Comparison of ENCODE assay signal across 16 mouse cellular contexts in genomic region chr7:70952318-70952959, GRCm38 (mm10).
DNase-seq lines count a peak whose midpoint lies in the region; ATAC-seq and TF ChIP-seq lines count a peak whose summit lies in the region.
"Had no signal": no experiment of that assay in that cellular context is flagged by ENCODE, and none has a peak within 500 bp of the region (broad histone marks: within the 10 kb centered on the region; RNA-seq: fewer than 3 reads in every experiment).

No protein-coding gene starts in this region.

- peak; percentile 33 for DNase-seq in forebrain, embryonic 14.5 days (ENCODE audit: low spot score)
- DNase-seq in forebrain, embryonic 11.5 days (ENCODE audit: low spot score) = no peak
- peak; percentile 15 for DNase-seq in kidney, adult 2 months
- no peak for DNase-seq in neural tube, embryonic 10.5 days (ENCODE audit: extremely low spot score, low spot score)
- peak; percentile 6 for DNase-seq in gonadal fat pad, adult 2 months (ENCODE audit: low read depth)
- no peak for DNase-seq in right cerebral cortex, adult 2 months (ENCODE audit: low spot score in 2 of 2)
- DNase-seq: cerebellum, adult 18-20 months; thymus, postnatal 14 days had no signal

- H3K4me3 ChIP-seq in forebrain, embryonic 14.5 days (ENCODE audit: low read depth, low read length) = no peak overlapping the region
- H3K4me3 ChIP-seq in forebrain, embryonic 11.5 days (ENCODE audit: low read depth, low read length) = no peak overlapping the region
- no peak overlapping the region for H3K4me3 ChIP-seq in kidney, adult 2 months (ENCODE audit: insufficient read depth, low read depth, low read length)
- no peak overlapping the region for H3K4me3 ChIP-seq in kidney, embryonic 16.5 days (ENCODE audit: low read length)
- H3K4me3 ChIP-seq in neural tube, embryonic 13.5 days = no peak overlapping the region
- H3K4me3 ChIP-seq: heart, embryonic 10.5 days; liver, embryonic 12.5 days; stomach, embryonic 15.5 days had no signal

- H3K27ac ChIP-seq in forebrain, embryonic 14.5 days (ENCODE audit: low read depth, low read length) = no peak overlapping the region
- H3K27ac ChIP-seq in forebrain, embryonic 11.5 days (ENCODE audit: low read depth, low read length) = no peak overlapping the region
- no peak overlapping the region for H3K27ac ChIP-seq in kidney, adult 2 months (ENCODE audit: insufficient read depth, low read depth, low read length)
- no peak overlapping the region for H3K27ac ChIP-seq in kidney, embryonic 16.5 days (ENCODE audit: low read length)
- no peak overlapping the region for H3K27ac ChIP-seq in neural tube, embryonic 13.5 days (replicated peaks)
- H3K27ac ChIP-seq: heart, embryonic 10.5 days; kidney, postnatal 0 days; liver, embryonic 12.5 days; stomach, embryonic 15.5 days had no signal

- no peak overlapping the region for H3K9ac ChIP-seq in forebrain, embryonic 14.5 days (ENCODE audit: low read length)
- no peak overlapping the region for H3K9ac ChIP-seq in forebrain, embryonic 11.5 days (ENCODE audit: low read length)
- H3K9ac ChIP-seq in kidney, embryonic 16.5 days (replicated peaks; ENCODE audit: low read length) = no peak overlapping the region
- H3K9ac ChIP-seq in neural tube, embryonic 13.5 days = no peak overlapping the region
- H3K9ac ChIP-seq: liver, embryonic 12.5 days; stomach, embryonic 15.5 days had no signal

- H3K4me1 ChIP-seq in forebrain, embryonic 14.5 days (ENCODE audit: control insufficient read depth, insufficient read depth, low read length) = 0 out of 2 replicates have a peak, but pooled peaks cover 5% of the 10 kb centered on the region
- H3K4me1 ChIP-seq in forebrain, embryonic 11.5 days (replicated peaks; ENCODE audit: control insufficient read depth, insufficient read depth, low read length) = no peaks in the 10 kb centered on the region
- no peaks in the 10 kb centered on the region for H3K4me1 ChIP-seq in kidney, adult 2 months (ENCODE audit: control insufficient read depth, insufficient read depth, low read length)
- peaks cover 13% of the 10 kb centered on the region; the same call in 1 of the 2 replicates for H3K4me1 ChIP-seq in kidney, embryonic 16.5 days (ENCODE audit: insufficient read depth, low read length)
- no peaks in the 10 kb centered on the region for H3K4me1 ChIP-seq in neural tube, embryonic 13.5 days (replicated peaks)
- H3K4me1 ChIP-seq: heart, embryonic 10.5 days; liver, embryonic 12.5 days; stomach, embryonic 15.5 days had no signal

- TF ChIP-seq POLR2A in kidney, adult 2 months (IDR thresholded peaks at IDR 0.05; ENCODE audit: low read depth, low read length) = no peak

- no peak for TF ChIP-seq CTCF in kidney, adult 2 months (conservative IDR thresholded peaks at IDR 0.05; ENCODE audit: insufficient read depth, insufficient read length, low read depth, low read length)

- H3K4me2 ChIP-seq in forebrain, embryonic 14.5 days (ENCODE audit: low read length) = no peak overlapping the region
- H3K4me2 ChIP-seq in forebrain, embryonic 11.5 days (ENCODE audit: low read depth, low read length, severe bottlenecking) = no peak overlapping the region
- H3K4me2 ChIP-seq in kidney, embryonic 16.5 days (replicated peaks; ENCODE audit: low read depth, low read length) = no peak overlapping the region
- H3K4me2 ChIP-seq in neural tube, embryonic 13.5 days = no peak overlapping the region
- H3K4me2 ChIP-seq: liver, embryonic 12.5 days; stomach, embryonic 15.5 days had no signal

- H3K27me3 ChIP-seq in forebrain, embryonic 14.5 days (replicated peaks; ENCODE audit: control insufficient read depth, insufficient read depth, low read length) = no peaks in the 10 kb centered on the region
- H3K27me3 ChIP-seq in forebrain, embryonic 11.5 days (ENCODE audit: control insufficient read depth, insufficient read depth, low read length) = no peaks in the 10 kb centered on the region
- H3K27me3 ChIP-seq in kidney, adult 2 months (replicated peaks; ENCODE audit: control insufficient read depth, insufficient read depth, low read length) = no peaks in the 10 kb centered on the region
- no peaks in the 10 kb centered on the region for H3K27me3 ChIP-seq in kidney, embryonic 16.5 days (ENCODE audit: insufficient read depth, low read length)
- H3K27me3 ChIP-seq in neural tube, embryonic 13.5 days = no peaks in the 10 kb centered on the region
- H3K27me3 ChIP-seq: liver, embryonic 12.5 days; stomach, embryonic 15.5 days had no signal

- H3K9me3 ChIP-seq in forebrain, embryonic 14.5 days (replicated peaks; ENCODE audit: control insufficient read depth, low read length) = no peaks in the 10 kb centered on the region
- no peaks in the 10 kb centered on the region for H3K9me3 ChIP-seq in forebrain, embryonic 11.5 days (ENCODE audit: control insufficient read depth, low read length)
- no peaks in the 10 kb centered on the region for H3K9me3 ChIP-seq in kidney, embryonic 16.5 days (ENCODE audit: low read length)
- no peaks in the 10 kb centered on the region for H3K9me3 ChIP-seq in neural tube, embryonic 13.5 days
- H3K9me3 ChIP-seq: heart, embryonic 10.5 days; liver, embryonic 12.5 days; stomach, embryonic 15.5 days had no signal

- ATAC-seq in forebrain, embryonic 14.5 days = peak; percentile 48; the same call in 1 of the 2 replicates
- no peak for ATAC-seq in forebrain, embryonic 11.5 days (replicated peaks; ENCODE audit: low FRiP score)
- no peak for ATAC-seq in kidney, embryonic 16.5 days (ENCODE audit: low FRiP score, low TSS enrichment)
- peak; percentile 23; the same call in 1 of the 2 replicates for ATAC-seq in neural tube, embryonic 13.5 days (ENCODE audit: low read depth)
- ATAC-seq: inflammation-experienced regulatory T-cells, adult 6 months; liver, embryonic 12.5 days had no signal

- WGBS in forebrain, embryonic 14.5 days = 68% methylated on average over 4 of the region's 4 CpGs
- 80% methylated on average over 4 of the region's 4 CpGs for WGBS in forebrain, embryonic 11.5 days
- 74% methylated on average over 4 of the region's 4 CpGs for WGBS in kidney, adult 2 months
- 73% methylated on average over 4 of the region's 4 CpGs for WGBS in kidney, embryonic 16.5 days
- WGBS in neural tube, embryonic 13.5 days = 76% methylated on average over 4 of the region's 4 CpGs

- no peaks in the 10 kb centered on the region for H3K36me3 ChIP-seq in forebrain, embryonic 14.5 days (ENCODE audit: control insufficient read depth, insufficient read depth, low read length)
- no peaks in the 10 kb centered on the region for H3K36me3 ChIP-seq in forebrain, embryonic 11.5 days (ENCODE audit: control insufficient read depth, insufficient read depth, low read length)
- no peaks in the 10 kb centered on the region for H3K36me3 ChIP-seq in kidney, adult 2 months (ENCODE audit: control insufficient read depth, insufficient read depth, low read length)
- no peaks in the 10 kb centered on the region for H3K36me3 ChIP-seq in kidney, embryonic 16.5 days (ENCODE audit: insufficient read depth, low read length)
- no peaks in the 10 kb centered on the region for H3K36me3 ChIP-seq in neural tube, embryonic 13.5 days
- H3K36me3 ChIP-seq: G1E; heart, embryonic 10.5 days; liver, embryonic 12.5 days; stomach, embryonic 15.5 days had no signal

Comparison
In these comparisons a context has a peak if more than half of its experiments do, and no peak if none do; other contexts are left out.
1. ATAC-seq: peak in forebrain, embryonic 14.5 days (single experiment) and neural tube, embryonic 13.5 days (single experiment); none in forebrain, embryonic 11.5 days (single experiment) and kidney, embryonic 16.5 days (single experiment).
2. DNase-seq: peak in forebrain, embryonic 14.5 days (single experiment), kidney, adult 2 months (single experiment) and gonadal fat pad, adult 2 months (single experiment); none in forebrain, embryonic 11.5 days (single experiment), neural tube, embryonic 10.5 days (single experiment) and right cerebral cortex, adult 2 months (0 of 2).